Mouse (Mus musculus) kidney, embryonic 14.5 days (tissue): ENCODE results near the gene Gm9803. TPM values are rescaled to one million over a fixed set of nuclear protein-coding genes. Genes with fewer than 3 reads are reported as not detected.
"Not testable (repeated sequence)": the region's sequence is repeated elsewhere in the genome, so short reads cannot be mapped to it uniquely, and the experiment has no call there.

Experiments
- ATAC-seq: fragments of 200-750 bp; cut with Nextera tagmentation; 2 replicates; pipeline ENCODE4 v1.8.0; 2017; ENCODE audit warnings: moderate number of reproducible peaks, mild to moderate bottlenecking, moderate TSS enrichment, moderate library complexity; ENCODE audit not compliant: low FRiP score, low TSS enrichment
- H3K27ac ChIP-seq: fragments of 300-500 bp; sonication (generic); 2 replicates; pipeline ENCODE4 v1.5.1; 2014; ENCODE audit warnings: low read depth, mild to moderate bottlenecking, low read length, moderate library complexity, mixed read lengths
- H3K27me3 ChIP-seq: fragments of 300-500 bp; sonication (generic); 2 replicates; pipeline ENCODE4 v1.6.1; 2014; ENCODE audit warnings: mild to moderate bottlenecking, low read length; ENCODE audit not compliant: control insufficient read depth, insufficient read depth
- H3K36me3 ChIP-seq: fragments of 300-500 bp; sonication (generic); 2 replicates; pipeline ENCODE4 v1.6.1; 2014; ENCODE audit warnings: low read length, mixed read lengths; ENCODE audit not compliant: control insufficient read depth, insufficient read depth
- H3K4me1 ChIP-seq: fragments of 300-500 bp; sonication (generic); 2 replicates; pipeline ENCODE4 v1.6.1; 2014; ENCODE audit warnings: low read length, mixed read lengths; ENCODE audit not compliant: control insufficient read depth, insufficient read depth
- H3K4me2 ChIP-seq: fragments of 300-500 bp; sonication (generic); replicated peaks from 2 replicates; pipeline ENCODE4 v1.6.1; 2014; ENCODE audit warnings: low read depth, mild to moderate bottlenecking, low read length
- H3K4me3 ChIP-seq: fragments of 300-500 bp; sonication (generic); 2 replicates; pipeline ENCODE4 v1.5.1; 2014; ENCODE audit warnings: mild to moderate bottlenecking, low read length
- H3K9ac ChIP-seq: fragments of 300-500 bp; sonication (generic); 2 replicates; pipeline ENCODE4 v1.6.1; 2014; ENCODE audit warnings: low read depth, mild to moderate bottlenecking, low read length, moderate library complexity
- H3K9me3 ChIP-seq: fragments of 300-500 bp; sonication (generic); 2 replicates; pipeline ENCODE4 v1.6.1; 2016; ENCODE audit warnings: low read length; ENCODE audit not compliant: control insufficient read depth
- WGBS: fragments of 180-500 bp; shearing (Covaris S2); extraction: QIAGEN DNeasy Blood & Tissue Kit; methylation state at CpG from one replicate; pipeline ENCODE4 v1.1.7; 2014; 5-methylcytosine and 5-hydroxymethylcytosine counted together
- polyA plus RNA-seq: library from polyadenylated mRNA; unstranded; fragments of >200 nt; fragmentation: Nextera tagmentation; extraction: Ambion mirVana; gene quantifications from 2 replicates; pipeline ENCODE4 v1.2.1, GENCODE M21; 2014

Gene Gm9803
- 10.1 and 11.9 TPM in 2 replicates for polyA plus RNA-seq

DNA sequence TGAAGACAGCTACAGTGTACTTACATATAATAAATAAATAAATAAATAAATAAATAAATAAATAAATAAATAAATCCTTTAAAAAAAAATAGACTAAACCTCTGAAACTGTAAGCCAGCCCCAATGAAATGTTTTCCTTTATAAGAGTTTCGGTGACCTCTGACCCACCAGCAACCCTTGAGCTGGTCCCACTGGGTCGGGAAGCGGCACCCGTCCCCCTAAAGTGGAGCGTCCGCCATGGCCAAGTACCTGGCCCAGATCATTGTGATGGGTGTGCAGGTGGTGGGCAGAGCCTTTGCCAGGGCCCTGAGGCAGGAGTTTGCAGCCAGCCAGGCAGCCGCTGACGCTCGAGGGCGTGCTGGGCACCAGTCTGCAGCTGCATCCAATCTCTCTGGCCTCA, at the start of gene Gm9803:
Gene Gm9803 (plus strand): TSS at position 154 of the 400 bp plus-strand sequence.
- H3K27me3 ChIP-seq, H3K4me1 ChIP-seq, H3K9me3 ChIP-seq, H3K27ac ChIP-seq, H3K9ac ChIP-seq, H3K4me2 ChIP-seq, ATAC-seq, H3K4me3 ChIP-seq: not testable (repeated sequence)
- 96% methylated on average over 10 of the region's 10 CpGs for WGBS
- H3K36me3 ChIP-seq, result peaks cover 21% of the 10 kb centered on the region; the same call in 1 of the 2 replicates

DNA sequence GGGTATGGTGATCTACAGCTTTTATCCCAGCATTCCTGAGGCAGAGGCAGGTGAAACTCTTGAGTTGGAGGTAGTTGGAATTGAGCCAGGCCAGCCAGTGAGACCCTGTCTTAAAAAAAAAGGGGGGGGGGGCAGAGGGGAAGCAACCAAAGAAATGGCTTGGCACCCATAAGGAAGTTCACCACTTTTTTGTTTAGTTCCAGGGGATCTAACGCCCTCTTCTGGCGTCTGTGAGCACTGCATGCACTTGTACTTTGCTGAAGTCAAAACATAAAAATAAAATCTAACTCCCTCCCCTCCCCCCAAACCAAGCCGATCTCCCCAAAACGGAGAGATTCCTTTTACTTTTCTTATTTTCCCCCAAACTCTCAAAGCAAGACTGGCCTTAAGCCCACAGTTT, 48.5 kb upstream of the Gm9803 start:
- Histone ChIP-seq H3K4me1 (no peaks in the 10 kb centered on the region; the same call in 1 of the 2 replicates), H3K36me3 (no peaks in the 10 kb centered on the region), H3K27ac (no peak overlapping the region), H3K9ac (no peak overlapping the region), H3K4me3 (no peak overlapping the region), H3K4me2 (no peak overlapping the region), H3K9me3 (no peaks in the 10 kb centered on the region), H3K27me3 (no peaks in the 10 kb centered on the region)
- no peak for ATAC-seq
- 68% methylated on average over 4 of the region's 4 CpGs for WGBS

DNA sequence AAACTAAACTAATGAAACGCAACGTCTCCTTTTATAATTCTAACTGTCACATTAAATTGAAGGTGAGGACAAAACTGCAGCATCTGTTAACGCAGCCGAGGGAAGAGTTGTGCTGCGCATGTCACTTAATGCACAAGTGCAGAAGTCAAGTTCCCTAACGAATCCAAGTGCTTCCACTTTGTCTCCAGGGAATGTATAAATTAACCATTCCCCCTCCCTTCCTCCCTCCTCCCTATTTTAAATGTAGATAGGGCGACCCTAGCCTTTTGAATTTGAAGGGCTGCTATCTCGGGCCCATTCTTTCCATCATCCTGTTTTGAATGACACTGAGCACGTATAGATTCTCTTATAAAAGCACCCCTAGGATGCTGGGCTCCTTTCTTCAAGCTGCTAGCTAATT, 46.4 kb upstream of the Gm9803 start:
- H3K36me3 ChIP-seq, result no peaks in the 10 kb centered on the region
- H3K4me2 ChIP-seq, result peak overlapping the region; percentile 92
- 8% methylated on average over 9 of the region's 9 CpGs for WGBS
- H3K9ac ChIP-seq, result peak overlapping the region; percentile 99; the same call in 1 of the 2 replicates
- H3K9me3 ChIP-seq, result no peaks in the 10 kb centered on the region
- peaks cover 8% of the 10 kb centered on the region for H3K4me1 ChIP-seq
- peak overlapping the region; percentile 91 for H3K4me3 ChIP-seq
- peak overlapping the region; percentile 98 for H3K27ac ChIP-seq
- no peak for ATAC-seq
- no peaks in the 10 kb centered on the region for H3K27me3 ChIP-seq

DNA sequence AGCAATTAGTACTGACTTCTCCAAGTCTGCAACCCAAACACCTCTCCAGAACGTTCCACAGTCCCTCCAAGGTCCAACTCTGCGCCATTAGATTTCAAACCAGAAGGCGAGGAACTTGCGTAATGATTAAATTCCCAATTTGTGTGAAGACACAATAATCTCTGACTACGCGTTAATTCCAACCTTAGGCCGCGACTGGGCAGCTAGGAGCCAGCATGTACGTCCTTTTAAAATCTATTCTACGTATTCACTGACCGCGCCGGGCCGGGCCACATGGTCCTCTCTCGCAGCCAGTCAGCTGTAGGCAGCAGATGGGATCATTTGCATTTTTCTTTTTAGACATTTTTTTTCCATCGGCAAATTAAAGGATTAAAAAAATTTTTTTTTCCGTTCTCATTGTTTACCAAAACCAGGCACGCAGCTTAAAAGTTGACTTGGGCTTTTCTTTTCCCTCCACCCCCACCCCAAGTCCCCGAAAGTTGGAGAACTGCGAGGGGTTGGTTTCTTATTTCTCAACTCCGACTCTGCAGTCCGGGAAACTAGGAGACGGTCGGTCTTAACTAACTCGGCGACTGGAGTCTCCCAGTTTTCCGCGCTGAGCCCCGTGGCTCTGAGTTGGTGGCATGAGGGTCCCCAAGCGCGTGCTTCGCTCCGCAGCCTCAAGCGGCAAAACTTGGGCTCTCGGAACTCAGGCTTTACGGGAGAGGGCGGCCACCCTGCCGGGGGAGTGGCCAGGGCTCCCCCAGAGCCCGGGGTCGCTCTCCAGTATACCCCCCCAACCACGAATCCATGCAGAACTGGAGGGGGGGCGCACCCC, 45.8 kb upstream of the Gm9803 start:
- ATAC-seq, result peak; percentile 56
- under 1% methylated on average over 42 of the region's 42 CpGs for WGBS
- H3K36me3 ChIP-seq, result no peaks in the 10 kb centered on the region

DNA sequence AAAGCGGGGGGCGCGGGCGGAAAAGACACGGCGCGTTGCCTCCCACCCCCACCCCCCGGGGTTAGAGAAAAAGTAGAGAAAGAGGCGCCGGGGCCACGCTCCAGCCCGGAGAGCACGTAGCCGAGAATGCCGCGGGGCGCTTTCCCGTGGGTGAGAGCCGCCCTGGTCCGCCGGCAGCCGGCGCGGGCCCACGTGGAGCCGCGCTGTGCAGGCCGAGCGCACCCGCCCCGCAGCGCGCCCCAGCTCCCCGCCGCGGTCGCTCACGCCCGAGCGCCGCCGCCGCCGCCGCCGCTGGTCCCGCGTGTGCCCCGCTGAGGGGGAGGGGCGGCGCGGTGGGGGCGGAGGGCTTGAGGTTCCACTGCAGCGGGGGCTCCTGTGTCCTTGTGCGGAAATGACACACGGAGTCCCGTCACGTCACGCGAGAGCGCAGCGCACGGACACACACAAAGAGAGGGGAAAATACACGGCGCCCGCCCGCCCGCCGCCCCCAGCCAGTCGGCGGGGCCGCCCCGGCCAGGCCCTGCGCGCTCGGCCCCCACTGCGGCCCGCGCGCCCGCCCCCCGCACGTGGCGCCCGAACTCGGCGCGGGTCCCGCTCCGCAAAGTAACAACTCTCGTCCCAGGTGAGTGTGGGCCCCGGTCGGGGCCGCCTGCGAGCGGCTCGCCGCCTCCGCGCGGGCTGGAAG, 45.0 kb upstream of the Gm9803 start, which contains the start of gene Bend3:
Gene Bend3 (plus strand): TSS at position 81 of the 685 bp plus-strand sequence.
- H3K9ac ChIP-seq, result peak within 1 kb of the TSS; percentile 99
- peak; percentile 66 for ATAC-seq

More for the DNA sequence above, 45.8 kb upstream of the Gm9803 start:
- Histone ChIP-seq H3K27me3 (no peaks in the 10 kb centered on the region), H3K9ac (peak overlapping the region; percentile 99), H3K4me3 (peak overlapping the region; percentile 91), H3K4me2 (peak overlapping the region; percentile 92), H3K4me1 (peaks cover 8% of the 10 kb centered on the region), H3K27ac (peak overlapping the region; percentile 98), H3K9me3 (no peaks in the 10 kb centered on the region)

DNA sequence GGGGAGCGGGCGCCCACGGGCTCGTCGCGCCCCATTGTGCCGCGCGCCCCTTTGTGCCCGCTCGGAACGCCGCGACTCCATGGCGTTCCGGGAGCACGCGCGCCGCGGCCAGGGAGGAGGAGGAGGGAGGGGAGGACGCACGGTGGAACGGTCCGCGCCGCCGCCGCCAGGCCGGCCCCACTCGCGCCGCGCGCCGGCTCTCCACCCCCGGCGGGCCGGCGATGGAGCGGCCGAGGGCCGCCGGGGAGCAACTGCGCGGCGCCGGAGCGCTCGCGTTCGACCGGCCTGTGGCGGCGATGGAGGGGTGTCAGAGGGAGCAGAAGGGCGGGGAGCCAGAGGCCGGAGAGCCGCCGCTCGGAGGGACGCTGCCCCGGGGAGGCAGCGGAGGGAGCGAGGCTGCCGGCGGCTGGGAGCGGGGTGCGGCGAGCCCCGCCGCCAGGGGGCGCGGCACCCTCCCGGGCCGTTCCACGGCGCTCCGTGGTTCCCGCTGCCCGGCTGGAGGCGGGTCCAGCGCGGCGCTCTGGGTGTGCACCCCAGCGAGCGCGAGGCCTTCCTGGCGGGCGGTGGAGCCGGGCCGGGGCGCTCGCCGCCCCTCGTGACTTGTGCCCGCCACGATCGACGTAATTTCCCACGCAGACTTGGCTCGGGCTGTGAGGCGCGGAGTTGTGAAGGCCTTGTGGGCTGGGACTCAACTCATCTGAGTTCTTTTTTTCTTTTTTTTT, 44.3 kb upstream of the Gm9803 start:
- no peaks in the 10 kb centered on the region for H3K36me3 ChIP-seq
- H3K4me1 ChIP-seq, result peaks cover 16% of the 10 kb centered on the region
- under 1% methylated on average over 72 of the region's 103 CpGs for WGBS
- H3K4me2 ChIP-seq, result peak overlapping the region; percentile 92
- H3K27ac ChIP-seq, result peak overlapping the region; percentile 98
- peak overlapping the region; percentile 99 for H3K9ac ChIP-seq
- peak overlapping the region; percentile 91 for H3K4me3 ChIP-seq
- ATAC-seq, result peak; percentile 81
- H3K27me3 ChIP-seq, result no peaks in the 10 kb centered on the region
- no peaks in the 10 kb centered on the region for H3K9me3 ChIP-seq

More for the DNA sequence above, 45.0 kb upstream of the Gm9803 start, which contains the start of gene Bend3:
- H3K4me1 ChIP-seq, result peaks cover 16% of the 10 kb centered on the region
- peak within 1 kb of the TSS; percentile 91 for H3K4me3 ChIP-seq
- H3K4me2 ChIP-seq, result peak within 1 kb of the TSS; percentile 92
- H3K36me3 ChIP-seq, result no peaks in the 10 kb centered on the region
- H3K27ac ChIP-seq, result peak within 1 kb of the TSS; percentile 98
- H3K9me3 ChIP-seq, result no peaks in the 10 kb centered on the region
- under 1% methylated on average over 72 of the region's 101 CpGs for WGBS
- no peaks in the 10 kb centered on the region for H3K27me3 ChIP-seq

DNA sequence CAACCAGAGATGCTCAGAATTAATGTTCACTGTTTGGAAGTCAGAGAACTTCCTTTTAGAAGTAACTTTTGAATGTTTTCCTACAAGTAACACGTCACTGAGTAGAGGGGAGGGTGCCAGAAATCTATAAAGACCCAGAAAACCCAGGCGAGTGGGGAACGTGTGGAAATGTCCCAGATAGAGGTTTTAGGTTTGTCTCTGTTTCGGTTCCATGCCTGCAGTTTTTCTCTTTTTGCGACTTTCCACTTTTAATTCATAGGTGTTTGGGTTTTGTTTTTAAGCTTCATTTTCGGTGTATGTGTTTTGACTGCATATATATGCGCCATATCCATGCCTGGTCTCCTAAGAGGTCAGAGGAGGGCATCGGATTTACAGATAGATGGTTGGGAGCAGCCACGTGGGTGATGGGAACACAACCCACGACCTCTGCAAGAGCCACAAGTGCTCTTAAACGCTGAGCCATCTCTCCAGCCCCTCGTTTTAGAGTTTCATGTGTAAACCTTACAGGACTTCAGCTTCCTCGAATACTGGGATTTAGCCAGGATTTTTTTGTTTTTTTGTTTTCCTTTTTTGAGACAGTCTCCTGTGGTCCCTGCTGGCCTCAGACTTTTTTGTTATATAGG, 43.5 kb upstream of the Gm9803 start:
- H3K27ac ChIP-seq, result peak overlapping the region; percentile 98
- no peaks in the 10 kb centered on the region for H3K27me3 ChIP-seq
- H3K9me3 ChIP-seq, result no peaks in the 10 kb centered on the region
- no peaks in the 10 kb centered on the region for H3K36me3 ChIP-seq
- H3K4me3 ChIP-seq, result peak overlapping the region; percentile 91
- ATAC-seq, result no peak
- peak overlapping the region; percentile 92 for H3K4me2 ChIP-seq
- H3K9ac ChIP-seq, result peak overlapping the region; percentile 99
- H3K4me1 ChIP-seq, result peaks cover 16% of the 10 kb centered on the region
- WGBS, result 4% methylated on average over 13 of the region's 13 CpGs

DNA sequence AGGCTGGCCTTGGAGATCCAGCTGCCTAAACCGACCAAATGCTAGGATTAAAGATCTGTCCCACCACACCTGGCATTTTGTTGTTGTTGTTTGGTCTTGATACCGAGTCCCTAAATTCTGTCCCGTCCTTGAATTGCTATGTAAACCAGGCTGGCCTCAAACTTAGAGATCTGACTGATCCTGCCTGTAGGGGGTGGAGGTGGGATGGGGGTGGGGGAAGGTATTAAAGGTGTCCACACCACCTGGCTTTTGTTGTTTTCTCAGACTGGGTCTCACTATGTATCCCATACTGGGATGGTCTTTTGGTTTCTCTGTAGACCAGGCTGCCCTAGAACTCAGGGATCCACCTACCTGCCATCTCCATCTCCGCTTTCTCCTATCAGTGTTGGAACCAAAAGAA, 42.7 kb upstream of the Gm9803 start:
- Histone ChIP-seq H3K4me3 (no peak overlapping the region), H3K27ac (no peak overlapping the region), H3K4me2 (peak overlapping the region; percentile 92), H3K9ac (0 out of 2 replicates have a peak overlapping the region, but pooled peaks have one; percentile 99), H3K9me3 (no peaks in the 10 kb centered on the region), H3K27me3 (no peaks in the 10 kb centered on the region), H3K4me1 (peaks cover 16% of the 10 kb centered on the region), H3K36me3 (no peaks in the 10 kb centered on the region)
- ATAC-seq, result no peak
- 37% methylated on average over 4 of the region's 4 CpGs for WGBS
